Mouse (Mus musculus): ENCODE data around the gene Asic4. TPM values are rescaled to one million over a fixed set of nuclear protein-coding genes. Genes with fewer than 3 reads are reported as not detected.

Asic4 gene
- total RNA-seq, 2 experiments from 2014 or later: 5.5 to 7.1 TPM

DNA sequence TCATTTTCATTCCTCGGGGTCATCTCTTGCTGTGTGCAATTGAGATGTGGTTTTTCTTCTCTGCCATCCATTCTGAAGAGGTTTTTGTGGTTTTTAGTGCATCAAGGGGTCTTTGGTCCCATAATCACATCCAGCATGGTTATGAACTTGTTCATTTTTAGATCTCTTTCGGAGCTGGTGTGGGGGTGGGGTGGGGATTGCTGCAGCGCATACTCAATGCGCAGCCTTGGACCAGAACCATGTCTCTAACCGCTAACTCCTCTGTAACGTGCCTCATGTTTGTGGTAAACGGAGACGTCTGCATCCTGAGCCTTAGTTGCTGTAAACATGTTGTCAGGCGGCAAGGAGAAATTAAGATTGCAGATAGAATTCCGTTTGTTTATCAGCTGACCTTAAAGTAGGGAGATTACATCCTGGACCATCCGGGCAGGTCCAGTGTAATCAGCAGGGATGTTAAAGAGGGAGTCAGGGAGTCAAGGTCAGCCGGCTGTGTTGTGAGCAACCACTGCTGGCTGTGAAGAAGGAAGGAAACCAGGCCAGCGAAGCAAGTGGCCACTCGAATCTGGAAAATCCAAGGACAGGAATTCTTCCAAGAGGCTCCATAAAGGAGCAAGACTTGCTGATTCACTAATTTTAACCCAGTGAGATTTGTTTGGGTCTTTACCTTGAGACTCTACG lies 66.6 kb downstream of the Asic4 start:
- Histone ChIP-seq H3K4me3 (no peak overlapping the region), H3K27ac (no peak overlapping the region)
- TF ChIP-seq CTCF (conservative IDR thresholded peaks at IDR 0.05): no peak
- no peak for DNase-seq (ENCODE audit: low spot score in 2 of 2)

DNA sequence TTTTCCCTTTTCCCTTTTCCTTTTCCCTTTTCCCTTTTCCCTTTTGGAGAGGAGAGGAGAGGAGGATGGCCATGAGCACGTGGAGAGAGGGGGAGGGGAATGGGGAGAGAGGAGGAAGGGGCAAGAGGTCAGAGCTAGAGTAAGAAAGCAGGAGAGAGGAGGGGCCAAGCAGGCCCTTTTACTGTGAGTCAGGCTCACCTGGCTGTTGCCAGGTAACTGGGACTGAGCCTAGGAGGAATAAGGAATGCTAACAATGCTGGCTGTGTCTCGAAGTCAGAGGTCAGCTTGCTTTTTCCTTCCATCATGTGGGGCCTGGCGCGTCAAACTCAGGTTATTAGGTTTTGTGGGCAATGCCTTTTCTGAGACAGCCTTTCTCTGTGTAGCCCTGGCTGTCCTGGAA lies 67.7 kb downstream of the Asic4 start:
- Histone ChIP-seq H3K4me3 (no peak overlapping the region), H3K27ac (no peak overlapping the region)
- DNase-seq (ENCODE audit: low spot score in 2 of 2): no peak
- TF ChIP-seq CTCF (conservative IDR thresholded peaks at IDR 0.05): no peak

DNA sequence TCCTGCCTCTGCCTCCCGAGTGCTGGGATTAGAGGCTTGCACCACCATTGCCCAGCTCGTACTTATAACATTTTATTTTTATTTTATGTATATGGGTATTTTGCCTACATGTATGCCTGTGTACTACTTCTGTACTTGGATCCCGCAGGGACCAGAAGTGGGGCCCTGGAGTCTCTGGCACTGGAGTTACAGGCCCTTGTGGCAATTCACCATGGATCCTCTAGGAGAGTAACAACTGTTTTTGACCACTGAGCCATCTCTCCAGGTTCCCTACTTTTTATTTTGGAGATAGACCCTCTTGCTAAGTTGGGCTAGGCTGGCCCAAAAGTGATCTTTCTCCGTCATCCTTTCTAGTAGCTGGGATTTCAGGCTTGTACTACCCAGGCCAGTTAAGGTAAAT lies 68.2 kb downstream of the Asic4 start:
- DNase-seq (ENCODE audit: low spot score in 2 of 2): no peak
- TF ChIP-seq CTCF (conservative IDR thresholded peaks at IDR 0.05): no peak
- H3K27ac ChIP-seq: no peak overlapping the region
- no peak overlapping the region for H3K4me3 ChIP-seq

DNA sequence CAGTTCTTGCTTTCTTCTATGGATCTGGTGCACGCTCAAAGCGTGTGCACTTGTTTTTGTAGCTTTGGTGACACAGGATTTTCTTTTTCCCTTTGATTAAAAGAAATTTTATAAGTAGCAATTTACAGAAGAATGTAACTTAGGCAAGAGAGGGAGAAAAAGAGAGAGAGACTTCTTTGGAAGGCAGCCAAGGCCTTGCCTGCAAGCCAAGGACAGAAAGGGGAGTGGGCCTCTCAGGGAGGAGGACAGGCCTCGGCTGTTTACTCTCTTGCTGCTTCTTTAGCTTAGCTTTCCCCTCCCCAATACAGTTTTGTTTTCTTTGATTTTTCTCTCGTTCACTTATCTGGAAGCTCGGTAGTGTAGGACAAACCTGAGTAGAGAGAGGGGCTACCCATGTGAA lies 69.3 kb downstream of the Asic4 start:
- no peak overlapping the region for H3K4me3 ChIP-seq
- TF ChIP-seq CTCF (conservative IDR thresholded peaks at IDR 0.05): no peak
- H3K27ac ChIP-seq: no peak overlapping the region
- no peak for DNase-seq (ENCODE audit: low spot score in 2 of 2)

DNA sequence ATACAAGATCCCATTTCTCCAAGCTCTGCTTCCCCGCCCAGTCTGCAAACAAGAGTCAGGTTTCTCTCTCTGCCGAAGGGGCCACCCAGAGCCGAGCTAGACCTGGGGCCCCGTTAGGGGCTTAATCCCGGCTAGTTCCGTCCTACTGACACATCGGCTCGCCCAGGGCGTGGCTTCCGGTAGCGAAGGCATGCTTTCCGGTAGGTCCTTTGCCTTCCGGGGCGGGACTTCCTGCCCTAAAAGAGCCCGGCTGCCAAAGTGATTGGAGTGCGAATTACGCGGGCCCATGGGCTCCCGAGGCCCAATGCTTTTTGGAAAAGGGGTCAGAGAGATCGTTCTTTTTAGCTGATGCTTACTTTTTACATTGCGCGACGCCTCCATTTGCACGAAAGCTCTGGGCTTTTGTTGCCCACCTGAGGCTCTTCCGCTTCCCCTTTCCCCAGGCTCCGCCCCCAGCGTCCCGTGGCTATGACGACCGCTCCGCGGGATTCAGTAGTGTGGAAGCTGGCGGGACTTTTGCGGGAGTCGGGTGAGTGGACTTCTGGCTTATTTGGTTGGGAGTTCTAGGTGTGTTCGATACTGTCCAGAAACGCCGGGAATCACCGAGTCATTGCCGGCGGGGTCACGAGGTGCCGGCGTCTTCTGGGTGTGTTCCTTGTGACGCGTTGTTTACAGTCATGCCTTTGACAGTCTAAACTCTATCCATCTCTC lies 71.2 kb downstream of the Asic4 start, which contains the start of gene Stk11ip:
TSS of gene Stk11ip (plus strand) at position 209 of the 711 bp plus-strand sequence.
- Histone ChIP-seq H3K4me3 (peak within 1 kb of the TSS; percentile 96), H3K27ac (peak within 1 kb of the TSS; percentile 88)
- DNase-seq (ENCODE audit: low spot score in 2 of 2): peak; percentile 89 to 90
- no peak for TF ChIP-seq CTCF (conservative IDR thresholded peaks at IDR 0.05)

Other genes with a start within 250 kb of the Asic4 start
- 10 to 100 TPM; 16.9 to 17.7 TPM for gene Glb1l, start 239.6 kb upstream of the Asic4 start, total RNA-seq (2021)
- gene Stk16, start 239.6 kb upstream of the Asic4 start, total RNA-seq (2021): 10 to 100 TPM; 88.6 to 93.7 TPM
- 100 to 1,000 TPM; 533 to 543 TPM for gene Tuba4a, start 230.6 kb upstream of the Asic4 start, total RNA-seq (2021)
- not detected for gene A630095N17Rik, start 218.3 kb upstream of the Asic4 start, total RNA-seq (2021)
- gene Dnajb2, start 214.0 kb upstream of the Asic4 start, total RNA-seq (2021): 10 to 100 TPM; 69.6 to 82.8 TPM
- 100 to 1,000 TPM; 395 to 416 TPM for gene Ptprn, start 185.9 kb upstream of the Asic4 start, total RNA-seq (2021)
- gene Resp18, start 172.0 kb upstream of the Asic4 start, total RNA-seq (2021): 100 to 1,000 TPM in 1 of 2 experiments, 10 to 100 TPM in 1; 82.5 to 106 TPM
- gene Dnpep, start 132.4 kb upstream of the Asic4 start, total RNA-seq (2021): 10 to 100 TPM; 49.1 to 50.0 TPM
- under 1 TPM; 0.88 to 1.00 TPM for gene Des, start 90.1 kb upstream of the Asic4 start, total RNA-seq (2021)
- gene Speg, start 75.1 kb upstream of the Asic4 start, total RNA-seq (2021): 100 to 1,000 TPM; 168 to 179 TPM
- 10 to 100 TPM; 72.9 to 76.0 TPM for gene Gmppa, start 14.5 kb upstream of the Asic4 start, total RNA-seq (2021)
- gene Chpf, start 28.9 kb downstream of the Asic4 start, total RNA-seq (2021): 10 to 100 TPM; 80.5 to 86.6 TPM
- gene Tmem198, start 29.1 kb downstream of the Asic4 start, total RNA-seq (2021): 10 to 100 TPM; 64.0 to 65.4 TPM
- gene Obsl1, start 56.0 kb downstream of the Asic4 start, total RNA-seq (2021): 10 to 100 TPM; 20.6 to 25.9 TPM
- gene Inha, start 56.6 kb downstream of the Asic4 start, total RNA-seq (2021): 10 to 100 TPM; 15.3 to 16.5 TPM
- gene Stk11ip, start 71.1 kb downstream of the Asic4 start, total RNA-seq (2021): 10 to 100 TPM; 25.6 to 27.4 TPM
- gene Slc4a3, start 95.8 kb downstream of the Asic4 start, total RNA-seq (2021): 100 to 1,000 TPM; 106 to 110 TPM

Measured in layer of hippocampus, adult 2 months (tissue).